Mouse (Mus musculus): ENCODE results near the gene Gm42372.

Gene Gm42372

DNA sequence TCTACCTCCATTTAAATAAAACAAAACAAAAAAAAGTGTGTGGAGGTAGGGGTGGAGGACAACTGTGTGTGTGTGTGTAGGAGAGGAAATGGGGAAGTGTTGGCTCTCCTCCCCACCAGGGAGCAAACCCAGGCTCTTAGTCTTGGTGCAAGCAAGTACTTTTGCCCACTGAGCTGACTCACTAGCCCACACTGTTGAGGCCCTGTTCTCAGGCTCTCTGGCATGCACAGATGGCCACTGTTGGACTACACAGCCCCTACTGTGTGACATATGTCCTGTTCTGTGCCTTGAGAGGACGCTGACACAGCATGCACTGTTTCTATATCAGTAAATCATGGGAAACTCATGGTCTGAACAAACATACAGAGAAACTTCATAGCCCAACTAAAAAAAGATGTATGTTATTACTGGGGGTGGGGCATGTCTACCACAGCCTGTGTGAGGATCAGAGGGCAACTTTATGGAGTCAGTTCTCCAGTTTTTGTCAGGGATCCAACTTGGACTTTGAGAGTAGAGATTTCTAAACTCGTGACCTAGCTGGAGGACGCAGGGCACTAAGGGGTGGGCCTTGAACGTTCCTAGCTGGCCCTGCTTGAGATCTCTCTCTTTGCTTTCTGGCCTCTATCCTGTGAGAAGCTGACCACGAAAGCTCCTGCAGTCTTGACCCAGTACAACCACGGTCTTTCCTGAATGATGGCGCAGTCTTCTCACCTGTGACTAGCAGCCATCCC lies 20.5 kb downstream of the Gm42372 start:
- in situ Hi-C loops (cut with MboI, MseI), result loop anchor here (5.0 kb wide), 1 partner anchor 71 kb away; no protein-coding TSS in a partner anchor

DNA sequence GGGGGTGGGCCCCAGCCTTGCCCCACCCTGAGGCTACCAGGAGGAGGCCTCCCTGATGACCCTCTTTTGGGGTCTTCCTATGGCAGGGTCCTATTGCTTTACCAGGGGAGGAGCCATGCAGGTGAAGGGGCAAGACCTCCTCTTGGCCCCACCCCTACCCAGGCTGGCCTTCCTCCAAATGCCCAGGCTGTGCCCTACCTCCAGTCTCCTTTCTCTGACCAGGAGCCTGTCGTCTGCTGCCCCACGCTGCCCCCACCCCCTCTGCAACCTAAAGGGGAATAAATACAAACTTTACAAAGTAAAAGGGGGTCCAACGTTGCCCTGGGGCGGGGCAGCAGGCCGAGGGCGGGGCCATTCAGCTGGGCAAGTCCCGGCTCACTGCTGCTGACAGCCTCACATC lies 21.8 kb downstream of the Gm42372 start:
- in situ Hi-C loops (cut with MboI, MseI), result loop anchor here (5.0 kb wide), 1 partner anchor 72 kb away; no protein-coding TSS in a partner anchor

DNA sequence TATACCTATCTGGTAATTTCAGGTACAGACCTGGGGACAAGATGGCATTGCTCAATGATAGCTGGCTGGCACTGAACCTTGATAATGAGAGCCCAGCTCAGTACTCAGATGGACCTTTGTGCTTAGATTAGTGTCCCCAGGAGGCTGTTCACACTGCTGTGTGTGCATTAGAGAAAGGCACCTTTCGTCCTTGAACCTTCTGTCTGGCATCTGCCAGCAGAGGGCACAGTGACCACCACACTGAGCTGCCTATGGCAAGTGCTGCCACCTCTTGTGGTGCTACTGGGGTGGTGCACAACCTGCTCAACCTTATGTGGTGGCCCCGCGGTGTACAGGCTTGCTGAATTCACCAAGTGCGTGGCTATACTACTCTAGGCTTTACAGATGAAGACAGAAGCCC lies 24.4 kb downstream of the Gm42372 start:
- in situ Hi-C loops (cut with MboI, MseI), result no loop called here

DNA sequence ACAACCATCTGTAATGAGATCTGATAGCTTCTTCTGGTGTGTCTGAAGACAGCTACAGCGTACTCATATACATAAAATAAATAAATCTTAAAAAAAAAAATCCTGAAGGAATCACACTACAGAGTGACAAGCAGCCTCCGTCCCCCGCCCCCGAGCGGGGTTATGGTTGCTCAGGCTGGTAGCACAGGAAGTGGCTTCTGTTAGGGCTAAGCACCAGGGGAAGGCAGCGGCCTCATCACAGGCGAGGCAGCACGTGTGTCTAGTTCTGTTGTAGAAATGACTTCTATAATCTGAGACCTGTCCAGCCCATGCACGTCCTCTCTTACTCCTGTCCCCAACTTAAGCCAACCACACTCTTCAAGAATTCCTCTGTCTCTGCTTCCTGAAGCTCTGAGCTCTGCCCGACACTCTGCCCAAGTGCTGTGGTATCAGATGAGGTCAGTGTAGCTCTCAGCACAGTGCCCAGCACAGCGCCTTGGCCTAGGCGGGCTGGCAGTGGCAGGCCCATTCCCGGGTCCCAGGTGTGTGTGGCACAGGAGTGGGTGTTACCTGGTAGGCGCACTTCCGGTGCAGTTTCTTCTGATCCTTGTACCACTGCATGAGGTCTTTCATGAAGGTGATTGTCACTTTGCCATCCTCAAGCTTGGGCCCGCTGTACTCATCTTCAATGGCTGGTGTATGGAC lies 26.6 kb downstream of the Gm42372 start:
- in situ Hi-C loops (cut with MboI, MseI), result no loop called here

DNA sequence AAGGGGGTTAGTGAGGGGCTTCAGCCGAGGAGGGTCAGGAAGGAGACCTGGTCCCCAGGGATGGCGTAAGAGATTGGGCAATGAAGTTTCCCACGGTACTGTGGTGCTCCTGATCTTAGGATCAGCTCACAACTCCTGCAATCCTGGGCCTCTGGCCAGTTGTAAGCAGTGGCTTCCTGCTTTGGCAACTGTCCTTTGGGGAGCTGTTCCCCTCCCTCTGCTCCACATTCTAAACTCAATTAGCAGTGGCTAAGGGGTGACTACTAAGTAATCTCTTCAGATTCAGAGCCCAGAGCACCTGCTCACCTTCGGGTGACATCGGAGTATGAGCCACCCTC lies 27.1 kb downstream of the Gm42372 start:
- in situ Hi-C loops (cut with MboI, MseI), result no loop called here

DNA sequence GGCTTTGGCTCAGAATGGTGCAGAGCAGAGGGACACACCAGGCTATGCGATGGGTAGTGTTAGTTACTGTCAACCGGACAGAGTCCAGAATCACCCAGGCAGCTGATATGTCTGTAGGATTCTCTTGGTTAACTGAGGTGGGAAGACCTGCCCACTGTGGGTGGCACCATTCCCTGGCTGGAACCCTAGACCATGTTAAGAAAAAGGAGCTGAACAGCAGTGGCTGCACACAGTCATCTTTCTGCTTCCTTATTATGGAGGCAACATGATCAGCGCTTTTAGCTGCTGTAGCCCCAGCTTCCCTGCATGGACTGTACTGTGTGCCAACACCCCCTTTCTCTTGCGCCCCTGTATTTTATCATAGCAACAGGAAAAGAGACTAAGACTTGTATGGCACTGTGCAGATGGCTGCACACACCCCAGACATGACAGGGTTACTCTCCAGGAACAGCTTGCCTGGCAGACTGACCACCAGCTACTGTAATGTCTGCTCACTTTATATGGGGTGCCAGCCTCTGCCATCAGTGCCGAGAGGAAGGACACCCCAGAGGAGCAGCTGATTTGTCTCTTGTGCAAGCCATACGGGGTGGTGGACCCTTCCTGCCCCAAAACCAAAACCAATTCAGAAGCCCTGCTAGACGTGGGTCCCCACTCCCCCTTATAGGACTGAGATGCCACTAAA lies 29.2 kb downstream of the Gm42372 start:
- in situ Hi-C loops (cut with MboI, MseI), result no loop called here

DNA sequence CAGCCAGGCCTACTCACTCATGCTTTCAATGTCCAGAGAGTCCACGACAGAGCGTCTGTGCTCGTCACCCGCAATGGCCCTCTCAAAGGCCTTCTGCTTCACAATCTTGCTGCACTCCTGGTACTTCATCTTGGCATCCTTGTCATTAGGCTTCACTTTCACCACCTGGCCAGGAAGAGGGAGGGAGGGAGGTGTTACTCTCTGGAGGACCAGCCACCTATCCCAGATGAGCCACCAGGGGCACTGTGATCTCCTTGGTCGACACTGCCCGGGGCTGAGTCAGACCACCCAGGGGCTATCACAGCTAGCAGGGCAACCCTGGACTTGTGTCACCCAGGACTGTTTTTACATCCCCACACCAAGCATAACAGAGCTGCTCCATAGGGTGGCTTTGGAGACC lies 32.5 kb downstream of the Gm42372 start:
- in situ Hi-C loops (cut with MboI, MseI), result no loop called here

DNA sequence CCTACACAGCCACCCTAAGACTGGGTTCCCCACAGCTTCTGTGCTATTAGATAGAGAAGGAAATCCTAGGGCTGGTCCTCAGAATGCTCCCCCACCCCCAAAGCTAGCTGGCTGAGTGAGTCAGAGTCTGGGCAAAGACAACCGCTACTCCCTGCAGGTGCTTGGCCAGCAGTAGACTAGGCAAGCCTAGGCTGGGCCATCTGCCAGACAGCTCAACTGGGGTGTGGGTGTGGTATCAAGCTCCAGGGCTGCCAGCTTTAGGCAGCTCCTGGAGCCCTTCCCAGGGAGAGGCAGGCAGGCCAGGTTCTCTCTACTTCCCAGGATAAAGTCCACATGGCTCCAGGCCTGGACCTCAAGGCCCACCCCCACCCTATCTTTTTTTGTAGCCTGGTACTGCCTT lies 34.1 kb downstream of the Gm42372 start:
- in situ Hi-C loops (cut with MboI, MseI), result no loop called here

DNA sequence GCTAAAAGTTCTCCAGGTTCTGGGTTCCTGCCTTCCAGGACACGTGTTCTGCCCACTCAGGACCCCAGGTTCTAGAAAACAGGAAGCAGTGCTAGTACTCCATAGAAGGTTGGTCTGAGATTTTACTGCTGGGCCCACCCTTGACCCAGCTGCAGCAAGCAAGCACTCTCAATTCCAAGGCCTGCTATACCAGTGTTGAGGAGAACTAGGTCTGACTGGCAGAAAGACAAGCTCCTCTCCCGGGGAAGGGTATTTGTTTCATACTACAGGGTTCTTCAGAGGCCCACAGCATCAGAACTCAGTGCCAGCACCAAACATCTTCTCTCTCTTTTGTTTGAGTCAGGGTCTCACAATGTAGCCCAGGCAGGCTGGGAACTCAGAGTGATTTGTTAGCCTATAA lies 35.0 kb downstream of the Gm42372 start:
- in situ Hi-C loops (cut with MboI, MseI), result no loop called here

DNA sequence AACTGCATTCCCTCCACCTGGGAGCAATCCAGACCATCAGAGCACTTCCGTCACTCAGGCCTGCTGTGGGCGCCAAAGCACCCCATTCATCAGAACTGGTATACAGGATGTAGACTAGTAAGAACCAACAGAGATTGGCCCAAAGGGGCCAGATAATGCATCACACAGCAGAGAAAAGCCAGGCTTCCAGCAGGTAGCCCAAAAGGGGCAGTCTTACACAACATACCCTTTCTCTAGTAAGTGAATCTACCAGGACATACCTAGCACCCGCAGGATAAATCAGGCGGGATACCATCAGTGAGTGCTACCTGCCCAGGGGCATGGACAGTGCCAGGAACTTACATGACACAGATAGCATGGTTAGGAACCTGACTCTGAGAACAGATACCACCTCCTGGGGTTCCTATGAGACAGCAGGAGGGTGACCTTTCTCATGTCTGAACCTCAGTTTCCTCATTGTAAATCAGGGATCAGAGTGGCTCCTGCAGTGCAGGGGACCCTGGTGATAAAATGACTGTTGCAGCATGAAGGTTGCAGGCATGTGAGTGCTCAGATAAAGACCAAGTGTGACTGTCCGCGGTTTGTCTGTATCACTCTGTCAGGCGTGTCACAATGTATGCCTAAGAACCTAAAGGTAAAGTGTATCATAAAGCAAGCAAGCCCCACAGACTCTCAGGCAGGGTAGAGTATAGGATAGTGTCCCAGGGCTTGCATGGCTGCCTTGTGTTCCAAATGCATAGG lies 36.7 kb downstream of the Gm42372 start:
- in situ Hi-C loops (cut with MboI, MseI), result no loop called here

DNA sequence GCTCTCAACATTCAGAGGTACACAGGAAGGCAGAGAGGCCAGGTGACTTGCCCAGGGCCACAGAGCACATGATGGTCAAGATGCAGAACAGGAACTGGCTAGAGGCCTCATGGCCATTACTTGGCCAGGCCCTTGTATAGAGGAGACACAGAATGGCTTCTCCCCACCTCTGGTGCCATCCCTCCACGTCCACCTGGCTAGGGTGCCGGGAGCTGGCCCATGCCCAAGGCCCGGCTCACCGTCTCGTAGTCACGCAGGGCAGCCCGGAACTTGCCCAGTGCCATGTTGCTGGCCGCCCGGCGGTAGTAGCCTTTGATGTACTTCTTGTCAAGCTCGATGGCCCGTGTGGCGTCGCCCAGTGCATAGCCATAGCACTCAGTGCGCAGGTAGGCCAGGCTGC lies 39.3 kb downstream of the Gm42372 start:
- in situ Hi-C loops (cut with MboI, MseI), result no loop called here

DNA sequence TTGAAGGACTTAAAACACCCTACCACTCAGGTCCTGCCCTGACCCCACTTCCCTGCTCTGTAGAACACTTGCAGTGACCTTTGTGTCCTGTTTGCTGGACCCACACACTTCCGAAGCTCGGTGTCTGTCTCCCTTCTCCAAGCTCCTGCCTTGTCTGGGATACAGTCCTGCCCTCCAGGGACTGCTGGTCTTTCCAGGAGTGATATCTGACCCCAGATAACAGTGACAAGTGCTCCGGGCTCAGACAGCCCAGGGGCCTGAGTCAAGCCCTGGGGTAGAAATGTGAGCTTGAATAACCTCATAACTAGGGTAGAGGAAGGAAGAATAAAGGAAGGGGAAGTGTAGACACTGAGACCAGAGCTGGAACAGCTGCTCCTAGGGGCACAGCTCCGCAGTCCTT lies 40.8 kb downstream of the Gm42372 start:
- in situ Hi-C loops (cut with MboI, MseI), result no loop called here

DNA sequence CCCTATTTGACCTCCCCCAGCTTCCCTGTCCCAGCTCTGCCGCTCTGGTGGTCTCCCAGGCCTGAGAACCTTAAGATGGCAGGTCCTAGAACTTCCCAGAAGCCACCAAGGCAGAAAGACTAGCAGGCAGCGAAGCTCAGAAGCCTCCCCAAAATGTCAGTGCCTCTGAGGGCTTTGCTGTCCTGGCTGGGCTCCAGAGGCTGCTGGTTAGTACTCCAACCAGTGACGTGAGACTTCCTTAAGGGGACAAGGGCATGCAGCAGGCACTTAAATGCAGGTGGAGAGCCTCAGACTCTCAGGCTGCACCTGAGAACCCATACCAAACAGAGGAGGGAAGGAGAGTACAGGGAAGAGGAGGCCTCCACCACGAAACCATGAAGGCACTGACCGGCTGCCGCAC lies 41.3 kb downstream of the Gm42372 start:
- in situ Hi-C loops (cut with MboI, MseI), result no loop called here

DNA sequence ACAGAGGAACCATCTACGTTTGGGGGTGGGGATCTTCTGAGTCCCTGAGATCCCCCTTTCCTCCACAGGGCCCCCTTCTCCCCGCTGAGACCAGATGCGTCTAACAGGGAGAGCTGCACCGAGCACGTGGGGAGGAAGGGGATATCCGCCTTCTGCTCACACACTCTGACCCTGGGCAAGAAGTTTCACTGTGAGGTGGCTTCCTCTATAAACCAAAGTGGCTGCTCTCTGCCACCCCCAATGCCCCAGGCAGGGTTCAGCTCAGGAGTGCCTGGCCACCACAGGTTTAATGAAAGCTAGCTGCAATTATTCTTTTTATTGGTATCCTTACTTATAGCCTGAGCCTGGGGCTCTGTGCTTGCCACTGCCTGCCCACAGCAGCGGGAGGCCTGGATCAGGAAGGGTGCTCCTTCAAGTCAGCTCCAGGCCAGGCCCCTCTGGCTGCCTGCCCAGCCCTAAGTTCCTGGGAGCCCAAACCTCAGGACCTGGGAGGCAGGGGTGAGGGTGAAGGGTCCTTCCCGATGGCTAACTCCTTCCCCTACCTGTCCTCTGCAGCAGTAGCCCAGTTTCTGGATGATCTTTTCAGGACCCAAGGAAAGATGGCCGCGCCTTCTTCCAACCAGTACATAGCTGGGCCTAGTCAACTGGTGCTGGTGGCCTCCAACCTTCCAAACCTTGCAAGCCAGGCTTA lies 42.1 kb downstream of the Gm42372 start:
- in situ Hi-C loops (cut with MboI, MseI), result no loop called here

DNA sequence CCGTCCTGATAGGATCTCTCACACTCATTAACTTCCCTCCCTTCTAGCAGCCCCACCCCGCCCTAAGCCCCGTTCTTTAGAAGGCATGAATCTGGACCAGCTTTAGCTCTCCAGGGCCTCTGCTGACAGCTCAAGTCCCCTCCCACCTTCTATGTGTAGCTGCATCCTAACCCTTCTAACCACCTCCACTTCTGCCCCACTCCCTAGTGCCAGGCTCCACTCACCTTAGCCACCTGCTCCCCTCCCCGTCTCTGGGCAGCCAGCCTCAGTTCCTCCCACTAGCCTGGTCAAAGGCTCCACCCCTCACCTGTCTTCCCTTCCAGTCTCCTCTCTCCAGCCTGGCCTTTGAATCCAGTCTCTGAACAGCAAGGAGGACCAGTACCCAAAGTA lies 42.6 kb downstream of the Gm42372 start:
- in situ Hi-C loops (cut with MboI, MseI), result no loop called here

DNA sequence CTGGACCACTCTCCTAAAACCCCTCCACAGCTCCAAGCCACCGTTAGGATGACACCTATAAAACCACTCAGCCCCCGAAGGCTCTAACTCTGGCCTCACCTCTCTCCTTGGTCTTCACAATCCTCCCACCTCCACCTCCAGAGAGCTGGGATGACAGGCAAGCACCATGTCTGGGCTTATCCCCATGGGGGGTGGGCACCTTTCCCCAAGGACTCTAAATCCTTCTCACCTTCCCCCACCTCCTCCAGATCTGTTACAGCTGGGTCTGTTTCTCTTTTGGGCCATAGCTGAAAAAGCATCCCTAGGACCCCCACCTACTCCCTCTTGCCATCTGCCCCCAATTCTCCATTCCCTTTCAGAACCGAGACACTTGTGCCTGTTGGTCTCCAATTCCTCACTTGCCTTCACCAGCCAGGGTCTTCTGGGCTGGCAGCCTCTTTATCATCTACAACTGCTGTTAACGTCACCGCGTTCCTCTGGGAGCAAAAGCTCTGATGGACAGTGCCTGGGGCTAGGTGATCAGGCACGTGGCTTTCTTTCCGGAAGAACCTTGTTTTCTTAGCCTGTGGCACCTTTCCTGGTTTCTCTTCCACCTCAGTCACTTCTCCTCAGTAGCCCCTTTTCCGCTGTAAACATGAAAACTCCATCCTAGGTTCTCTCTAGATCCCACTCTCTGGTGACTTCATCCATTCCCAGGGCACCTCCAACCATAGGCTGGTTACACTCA lies 43.2 kb downstream of the Gm42372 start:
- in situ Hi-C loops (cut with MboI, MseI), result no loop called here

DNA sequence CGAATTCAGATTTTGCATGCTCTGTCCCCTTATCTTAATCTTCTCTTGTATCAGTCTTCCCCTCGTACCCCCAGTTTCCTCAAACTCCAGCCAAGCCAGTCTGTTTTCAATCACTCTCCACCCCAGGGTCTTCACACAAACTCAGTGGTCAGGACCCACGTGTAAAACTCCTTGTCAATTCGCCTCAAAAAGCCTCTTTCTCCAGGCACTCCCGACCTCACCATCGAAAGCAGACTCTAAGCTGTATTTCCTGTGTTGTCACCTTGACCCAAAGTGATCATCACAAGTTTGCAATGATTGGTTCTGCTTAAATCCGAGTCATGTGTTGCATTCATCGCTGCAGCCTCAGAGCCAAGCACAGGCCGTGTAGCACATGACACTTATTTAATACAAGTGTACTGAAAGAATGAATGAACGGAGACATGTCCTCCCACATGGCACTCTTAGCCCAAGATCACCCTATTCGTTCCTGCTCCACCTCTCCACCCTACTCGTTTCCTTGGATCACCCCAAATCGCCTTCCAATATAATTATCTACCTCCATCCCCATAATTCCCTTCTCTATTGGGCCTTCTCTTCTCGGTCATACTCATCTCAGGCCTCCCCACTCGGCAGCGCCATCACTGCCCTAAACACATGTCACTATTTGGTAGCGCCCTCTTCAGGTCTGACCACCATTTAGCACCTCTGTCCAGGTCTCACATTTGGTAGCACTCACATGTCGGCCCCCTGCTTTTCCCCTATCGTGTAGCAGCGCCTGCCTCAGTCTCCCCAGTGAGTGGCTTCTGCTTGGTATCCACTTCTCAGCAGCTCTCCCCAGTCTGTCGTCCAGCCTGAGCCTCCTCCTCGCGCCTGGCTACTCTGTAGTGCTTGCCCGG lies 44.1 kb downstream of the Gm42372 start:
- in situ Hi-C loops (cut with MboI, MseI), result no loop called here

DNA sequence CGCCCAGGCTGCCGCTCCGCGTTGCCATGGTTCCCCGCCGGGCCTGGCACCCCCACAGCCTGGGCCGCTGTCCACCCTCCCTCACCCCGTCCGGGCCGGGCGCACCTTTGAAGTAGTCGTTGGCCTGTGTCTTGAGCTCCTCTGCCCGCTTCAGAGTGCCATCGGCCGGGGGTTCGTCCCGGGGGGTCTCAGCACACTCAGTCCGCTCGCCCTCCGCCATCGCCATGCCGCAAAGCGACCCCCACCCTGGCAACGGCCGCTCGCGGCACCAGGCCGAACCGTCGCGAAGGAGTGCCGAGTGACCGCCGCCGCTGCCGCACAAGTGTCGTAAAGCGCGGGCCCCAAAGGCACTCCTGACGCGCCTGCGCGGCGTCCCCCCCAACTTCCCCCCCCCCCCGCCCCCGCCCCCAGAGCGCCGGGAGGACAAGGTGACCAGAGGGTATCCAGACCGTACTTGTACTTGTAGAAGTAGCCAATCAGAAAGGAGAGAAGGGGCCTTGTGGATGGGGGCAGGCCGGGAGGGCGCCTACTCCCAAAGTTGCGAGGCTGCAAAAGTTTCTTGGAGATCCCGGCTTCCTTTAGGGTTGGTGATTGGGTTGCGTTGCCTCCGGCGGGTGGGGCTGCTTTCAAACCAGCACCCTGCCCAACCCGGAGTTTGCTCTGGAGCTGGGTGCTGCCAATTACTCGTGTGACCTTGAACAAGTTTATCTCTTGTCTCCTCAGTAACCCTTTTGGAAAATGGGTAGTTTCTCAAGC lies 44.9 kb downstream of the Gm42372 start, which contains the start of gene Ppp5c:
Gene Ppp5c (minus strand): TSS at position 337 of the 756 bp plus-strand sequence.
- in situ Hi-C loops (cut with MboI, MseI), result no loop called here

DNA sequence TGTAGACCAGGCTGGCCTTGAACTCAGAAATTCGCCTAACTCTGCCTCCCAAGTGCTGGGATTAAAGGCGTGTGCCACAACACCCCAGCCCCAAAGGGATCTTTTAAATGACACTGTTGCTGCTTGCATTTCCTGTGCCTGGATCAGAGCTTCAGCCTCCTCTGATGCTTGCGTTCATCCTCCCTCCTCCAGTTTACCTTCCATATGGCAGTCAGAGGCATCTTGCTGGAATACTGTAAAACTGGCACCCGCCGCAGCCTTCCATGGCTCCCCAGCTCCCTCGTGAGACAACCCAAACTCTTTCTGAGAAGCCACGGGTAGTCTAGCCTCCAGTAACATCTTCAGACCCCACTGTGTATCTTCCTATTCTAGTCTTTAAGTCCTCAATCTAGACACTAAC lies 46.0 kb downstream of the Gm42372 start:
- in situ Hi-C loops (cut with MboI, MseI), result no loop called here
